10 mouse cellular contexts compared by ENCODE assay signal in the genomic region with DNA sequence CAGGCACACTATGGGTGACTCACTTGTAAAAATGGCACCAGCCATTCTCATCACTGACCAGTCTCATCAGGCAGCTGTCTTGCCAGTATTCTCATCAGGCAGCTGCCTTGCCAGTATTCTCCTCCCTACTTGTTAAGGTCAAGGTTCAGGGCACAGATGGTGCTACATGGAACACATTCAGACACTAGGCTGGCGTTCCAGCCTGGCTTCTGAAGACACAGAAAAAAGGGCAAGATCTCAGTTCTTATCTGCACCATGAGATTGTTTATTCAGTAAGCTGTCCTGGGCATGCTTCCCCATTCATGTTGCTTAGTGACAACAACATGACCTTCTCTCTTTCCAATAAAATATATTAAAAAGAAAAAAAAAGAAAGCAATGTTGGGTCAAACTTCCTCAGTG.
DNase-seq lines count a peak whose midpoint lies in the region; TF ChIP-seq lines count a peak whose summit lies in the region.
"Had no signal": no experiment of that assay in that cellular context is flagged by ENCODE, and none has a peak within 500 bp of the region (broad histone marks: within the 10 kb centered on the region; RNA-seq: fewer than 3 reads in every experiment).

No protein-coding gene starts in this region.

- no peak overlapping the region for H3K4me3 ChIP-seq in C2C12 (ENCODE audit: insufficient read depth, poor library complexity, severe bottlenecking)
- H3K4me3 ChIP-seq: heart, embryonic 10.5 days had no signal

- no peak for TF ChIP-seq CTCF in C2C12 (IDR thresholded peaks at IDR 0.05; ENCODE audit: control insufficient read depth, insufficient read depth, insufficient read length)

- H3K36me3 ChIP-seq in C2C12 (ENCODE audit: control insufficient read depth, insufficient read depth), result no peaks in the 10 kb centered on the region
- H3K36me3 ChIP-seq: heart, embryonic 10.5 days had no signal

- no peaks in the 10 kb centered on the region for H3K79me3 ChIP-seq in C2C12 (ENCODE audit: low read depth)

- H3K27me3 ChIP-seq in C2C12 (ENCODE audit: control insufficient read depth, insufficient read depth, insufficient read length), result no peaks in the 10 kb centered on the region

- H3K79me2 ChIP-seq in C2C12 (ENCODE audit: control insufficient read depth, insufficient read depth), result no peaks in the 10 kb centered on the region

- no peak overlapping the region for H3ac ChIP-seq in C2C12 (ENCODE audit: control insufficient read depth, insufficient read length, low read depth)

- peak; percentile 6 for DNase-seq in kidney, adult 18-20 months
- DNase-seq in kidney, adult 11 months, result no peak
- DNase-seq in embryo, embryonic 11 days, result peak; percentile 60
- peak; percentile 14 for DNase-seq in large intestine, adult 2 months (ENCODE audit: low read depth, low spot score)
- no peak for DNase-seq in frontal cortex, adult 2 months (ENCODE audit: extremely low spot score in 1 of 2, low spot score in 1 of 2)
- DNase-seq in urinary bladder, postnatal 4 days (ENCODE audit: low spot score in 2 of 2), result no peak
- no peak for DNase-seq in MN1 (ENCODE audit: low spot score)
- DNase-seq: cerebellum, adult 9-10 months had no signal

- WGBS in large intestine, adult 2 months, result 13% methylated on average over 1 of the region's 1 CpGs

TF ChIP-seq in C2C12, 6 proteins besides CTCF, POLR2A, EP300 and RAD21:
- TF ChIP-seq MYOD1 (IDR thresholded peaks at IDR 0.05; ENCODE audit: control insufficient read depth, insufficient read length, low read depth) (peak; percentile 48), MAX (IDR thresholded peaks at IDR 0.05) (no peak)

Comparison
In these comparisons a context has a peak if more than half of its experiments do, and no peak if none do; other contexts are left out.
1. DNase-seq: peak in kidney, adult 18-20 months (single experiment), embryo, embryonic 11 days (single experiment) and large intestine, adult 2 months (single experiment); none in kidney, adult 11 months (single experiment), frontal cortex, adult 2 months (0 of 2), urinary bladder, postnatal 4 days (0 of 2) and MN1 (single experiment).